Mouse (Mus musculus): ENCODE results near the gene Mapk3. TPM values are rescaled to one million over a fixed set of nuclear protein-coding genes. Genes with fewer than 3 reads are reported as not detected.
"Not testable (repeated sequence)": the region's sequence is repeated elsewhere in the genome, so short reads cannot be mapped to it uniquely, and the experiment has no call there.

Mapk3 gene
- total and polyA plus RNA-seq, 2 experiments from 2014 or later = 53.0 to 59.2 TPM

DNA sequence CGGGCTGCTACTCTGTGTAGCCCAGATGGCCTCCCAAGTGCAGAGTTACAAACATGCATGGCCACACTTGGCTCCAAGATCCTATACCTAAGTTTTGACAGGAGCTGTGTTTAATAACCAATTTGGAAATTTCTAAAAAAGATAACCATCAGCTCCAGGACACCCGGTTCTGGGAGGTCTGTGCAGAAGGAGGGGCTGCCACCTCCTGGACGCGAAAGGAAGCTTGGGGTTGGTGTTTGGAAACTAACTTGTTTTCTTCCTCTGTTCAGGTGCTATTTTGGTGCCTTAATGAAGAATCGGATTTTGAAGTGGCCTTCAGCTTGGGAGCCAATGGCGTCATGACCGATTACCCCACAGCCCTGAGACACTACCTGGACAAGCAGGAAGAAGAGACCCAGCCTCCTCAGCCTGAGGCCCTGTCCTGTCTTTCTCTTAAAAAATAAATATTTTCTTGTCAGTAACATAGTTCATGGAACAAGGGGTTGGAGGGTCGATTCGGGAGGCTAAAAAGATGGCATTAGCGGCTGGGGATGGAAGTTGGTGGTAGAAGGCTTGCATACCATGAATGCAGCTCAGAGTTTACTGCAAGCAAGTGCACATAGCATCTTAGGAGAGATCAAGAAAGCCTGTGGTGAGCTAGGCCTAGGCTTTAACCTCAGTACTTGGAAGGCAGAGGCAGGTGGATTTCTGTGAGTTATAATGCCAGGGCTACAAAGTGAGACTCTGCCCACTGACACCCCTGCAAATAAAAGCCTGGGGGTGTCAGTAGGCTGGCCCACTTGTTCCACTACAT is 16.0 kb downstream of the Mapk3 start:
- DNase-seq (ENCODE audit: low spot score) (no peak), ATAC-seq (ENCODE audit: insufficient read depth, low read depth) (no peak)
- Histone ChIP-seq H3K4me2 (ENCODE audit: low read depth, low read length) (no peak overlapping the region), H3K4me1 (ENCODE audit: control insufficient read depth, insufficient read depth) (peaks cover 15% of the 10 kb centered on the region; the same call in 1 of the 2 replicates), H3K27me3 (ENCODE audit: control insufficient read depth, insufficient read depth, low read length) (no peaks in the 10 kb centered on the region), H3K9me3 (replicated peaks; ENCODE audit: control insufficient read depth, low read length) (no peaks in the 10 kb centered on the region), H3K27ac (ENCODE audit: low read depth) (no peak overlapping the region), H3K4me3 (ENCODE audit: low read depth, low read length) (no peak overlapping the region), H3K36me3 (replicated peaks; ENCODE audit: control insufficient read depth, insufficient read depth, low read length) (peaks cover 19% of the 10 kb centered on the region), H3K9ac (replicated peaks; ENCODE audit: low read depth, low read length) (no peak overlapping the region)
- no peak for TF ChIP-seq EP300 (IDR thresholded peaks at IDR 0.05; ENCODE audit: low read depth)
- TF ChIP-seq CTCF (IDR thresholded peaks at IDR 0.05; ENCODE audit: low read depth) = peak; percentile 24; the same call in 1 of the 2 replicates
- WGBS = 76% methylated on average over 10 of the region's 10 CpGs

DNA sequence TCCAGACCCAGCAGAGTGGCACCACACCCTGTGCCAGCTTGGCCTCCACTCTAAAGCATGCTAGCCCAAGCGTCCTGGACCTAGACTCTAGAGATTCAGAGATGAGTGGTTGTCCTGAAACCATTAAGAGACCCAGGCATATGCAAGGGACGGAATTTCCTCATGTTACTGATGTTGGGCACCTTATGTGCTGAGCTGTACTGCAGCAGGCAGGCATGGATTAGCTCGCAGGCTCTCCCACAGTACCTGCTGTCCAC is 16.5 kb downstream of the Mapk3 start:
- H3K4me1 ChIP-seq (ENCODE audit: control insufficient read depth, insufficient read depth) = peaks cover 18% of the 10 kb centered on the region; the same call in 1 of the 2 replicates
- no peak for DNase-seq (ENCODE audit: low spot score)

DNA sequence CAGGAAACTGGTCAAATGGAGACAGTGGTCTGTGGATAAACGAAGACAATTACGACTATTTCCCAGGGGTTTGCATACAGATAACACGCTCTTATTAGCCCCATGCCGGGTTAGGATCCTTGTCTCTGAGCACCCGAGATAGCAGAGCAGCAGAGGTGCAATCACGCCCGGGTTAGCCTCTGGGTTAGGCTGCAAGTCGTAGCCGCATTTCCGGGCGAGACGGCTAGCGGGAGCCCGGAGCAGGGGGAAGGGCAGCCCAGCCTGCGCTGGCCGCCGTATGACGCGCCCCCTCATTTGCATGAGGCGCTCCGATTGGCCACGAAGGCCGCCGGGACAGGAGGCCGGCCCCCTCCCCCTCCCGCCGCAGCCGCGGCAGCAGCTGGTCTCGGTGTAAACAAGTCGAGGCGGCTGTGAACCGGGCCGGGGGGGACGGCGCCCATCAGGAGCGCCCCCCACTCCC is 17.2 kb downstream of the Mapk3 start, which contains the start of gene Ypel3:
TSS of gene Ypel3 (plus strand) at position 358 of the 460 bp plus-strand sequence.
- peaks cover 7% of the 10 kb centered on the region for H3K36me3 ChIP-seq (replicated peaks; ENCODE audit: control insufficient read depth, insufficient read depth, low read length)
- H3K27ac ChIP-seq (ENCODE audit: low read depth) = peak within 1 kb of the TSS; percentile 84
- H3K9ac ChIP-seq (replicated peaks; ENCODE audit: low read depth, low read length) = peak within 1 kb of the TSS; percentile 92
- WGBS = under 1% methylated on average over 31 of the region's 37 CpGs
- no peaks in the 10 kb centered on the region for H3K9me3 ChIP-seq (replicated peaks; ENCODE audit: control insufficient read depth, low read length)
- peak; percentile 95 for DNase-seq (ENCODE audit: low spot score)
- no peaks in the 10 kb centered on the region for H3K27me3 ChIP-seq (ENCODE audit: control insufficient read depth, insufficient read depth, low read length)
- TF ChIP-seq CTCF (IDR thresholded peaks at IDR 0.05; ENCODE audit: low read depth) (no peak), EP300 (IDR thresholded peaks at IDR 0.05; ENCODE audit: low read depth) (peak; percentile 62; the same call in 1 of the 2 replicates)
- H3K4me2 ChIP-seq (ENCODE audit: low read depth, low read length) = peak within 1 kb of the TSS; percentile 92
- H3K4me3 ChIP-seq (ENCODE audit: low read depth, low read length) = peak within 1 kb of the TSS; percentile 76
- H3K4me1 ChIP-seq (ENCODE audit: control insufficient read depth, insufficient read depth) = peaks cover 24% of the 10 kb centered on the region; the same call in 1 of the 2 replicates
- ATAC-seq (ENCODE audit: insufficient read depth, low read depth) = peak; percentile 91

More for the DNA sequence above, 16.5 kb downstream of the Mapk3 start:
- Histone ChIP-seq H3K36me3 (replicated peaks; ENCODE audit: control insufficient read depth, insufficient read depth, low read length) (peaks cover 14% of the 10 kb centered on the region), H3K27me3 (ENCODE audit: control insufficient read depth, insufficient read depth, low read length) (no peaks in the 10 kb centered on the region), H3K27ac (ENCODE audit: low read depth) (peak overlapping the region; percentile 84), H3K4me2 (ENCODE audit: low read depth, low read length) (peak overlapping the region; percentile 92), H3K4me3 (ENCODE audit: low read depth, low read length) (no peak overlapping the region), H3K9ac (replicated peaks; ENCODE audit: low read depth, low read length) (peak overlapping the region; percentile 92; the same call in 1 of the 2 replicates), H3K9me3 (replicated peaks; ENCODE audit: control insufficient read depth, low read length) (no peaks in the 10 kb centered on the region)
- ATAC-seq (ENCODE audit: insufficient read depth, low read depth) = no peak
- TF ChIP-seq CTCF (IDR thresholded peaks at IDR 0.05; ENCODE audit: low read depth) (no peak), EP300 (IDR thresholded peaks at IDR 0.05; ENCODE audit: low read depth) (no peak)
- 66% methylated on average over 3 of the region's 3 CpGs for WGBS

DNA sequence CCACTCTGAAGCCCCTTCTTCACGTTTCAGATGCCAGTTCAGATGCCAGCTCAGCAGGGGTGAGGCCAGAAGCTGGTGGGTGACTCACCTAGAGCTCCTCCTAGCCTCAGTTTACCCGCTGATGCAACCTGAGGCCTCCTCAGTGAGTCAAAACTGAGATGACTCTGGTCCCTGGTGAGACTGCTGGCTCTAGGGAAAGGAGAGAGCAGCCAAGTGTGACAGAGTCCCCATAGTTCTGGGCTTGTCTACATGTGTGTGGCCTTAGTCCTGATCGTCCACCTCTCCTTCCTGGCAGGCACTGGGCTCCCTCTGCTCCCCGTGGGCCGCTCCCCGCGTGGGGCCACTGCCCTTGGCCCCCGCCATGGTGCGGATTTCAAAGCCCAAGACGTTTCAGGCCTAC is 18.1 kb downstream of the Mapk3 start:
- no peaks in the 10 kb centered on the region for H3K9me3 ChIP-seq (replicated peaks; ENCODE audit: control insufficient read depth, low read length)
- DNase-seq (ENCODE audit: low spot score) = no peak
- H3K4me3 ChIP-seq (ENCODE audit: low read depth, low read length) = peak overlapping the region; percentile 76
- H3K4me1 ChIP-seq (ENCODE audit: control insufficient read depth, insufficient read depth) = peaks cover 24% of the 10 kb centered on the region; the same call in 1 of the 2 replicates
- no peak for ATAC-seq (ENCODE audit: insufficient read depth, low read depth)
- TF ChIP-seq EP300 (IDR thresholded peaks at IDR 0.05; ENCODE audit: low read depth) (no peak), CTCF (IDR thresholded peaks at IDR 0.05; ENCODE audit: low read depth) (no peak)
- H3K36me3 ChIP-seq (replicated peaks; ENCODE audit: control insufficient read depth, insufficient read depth, low read length) = peaks cover 7% of the 10 kb centered on the region; the same call in 1 of the 2 replicates
- H3K27ac ChIP-seq (ENCODE audit: low read depth) = peak overlapping the region; percentile 84
- no peaks in the 10 kb centered on the region for H3K27me3 ChIP-seq (ENCODE audit: control insufficient read depth, insufficient read depth, low read length)
- 39% methylated on average over 10 of the region's 10 CpGs for WGBS
- peak overlapping the region; percentile 92 for H3K4me2 ChIP-seq (ENCODE audit: low read depth, low read length)
- H3K9ac ChIP-seq (replicated peaks; ENCODE audit: low read depth, low read length) = peak overlapping the region; percentile 92

DNA sequence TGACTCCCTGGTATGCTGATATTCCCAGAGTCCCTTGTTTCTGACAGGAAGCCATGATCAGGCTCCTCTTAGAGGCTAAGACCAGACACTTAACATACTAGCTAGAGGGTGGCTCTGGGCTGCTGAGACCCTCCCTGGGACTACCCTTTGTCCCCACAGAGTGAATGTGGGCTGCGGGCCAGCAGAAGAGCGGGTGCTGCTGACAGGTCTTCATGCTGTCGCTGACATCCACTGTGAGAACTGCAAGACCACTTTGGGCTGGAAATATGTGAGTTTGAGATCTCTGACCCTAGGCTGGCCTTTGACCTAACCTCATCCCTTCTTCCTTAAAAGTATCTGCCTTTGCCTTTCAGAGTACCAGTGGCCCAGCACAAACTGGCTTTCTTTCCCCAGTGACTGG is 18.7 kb downstream of the Mapk3 start:
- H3K4me3 ChIP-seq (ENCODE audit: low read depth, low read length) = no peak overlapping the region
- ATAC-seq (ENCODE audit: insufficient read depth, low read depth) (no peak), DNase-seq (ENCODE audit: low spot score) (no peak)
- H3K9me3 ChIP-seq (replicated peaks; ENCODE audit: control insufficient read depth, low read length) = no peaks in the 10 kb centered on the region
- H3K9ac ChIP-seq (replicated peaks; ENCODE audit: low read depth, low read length) = no peak overlapping the region
- WGBS = 66% methylated on average over 3 of the region's 3 CpGs
- TF ChIP-seq EP300 (IDR thresholded peaks at IDR 0.05; ENCODE audit: low read depth) (no peak), CTCF (IDR thresholded peaks at IDR 0.05; ENCODE audit: low read depth) (no peak)
- H3K4me1 ChIP-seq (ENCODE audit: control insufficient read depth, insufficient read depth) = peaks cover 24% of the 10 kb centered on the region; the same call in 1 of the 2 replicates
- no peak overlapping the region; the same call in 1 of the 2 replicates for H3K4me2 ChIP-seq (ENCODE audit: low read depth, low read length)
- no peak overlapping the region for H3K27ac ChIP-seq (ENCODE audit: low read depth)
- H3K36me3 ChIP-seq (replicated peaks; ENCODE audit: control insufficient read depth, insufficient read depth, low read length) = peaks cover 7% of the 10 kb centered on the region; the same call in 1 of the 2 replicates
- no peaks in the 10 kb centered on the region for H3K27me3 ChIP-seq (ENCODE audit: control insufficient read depth, insufficient read depth, low read length)

DNA sequence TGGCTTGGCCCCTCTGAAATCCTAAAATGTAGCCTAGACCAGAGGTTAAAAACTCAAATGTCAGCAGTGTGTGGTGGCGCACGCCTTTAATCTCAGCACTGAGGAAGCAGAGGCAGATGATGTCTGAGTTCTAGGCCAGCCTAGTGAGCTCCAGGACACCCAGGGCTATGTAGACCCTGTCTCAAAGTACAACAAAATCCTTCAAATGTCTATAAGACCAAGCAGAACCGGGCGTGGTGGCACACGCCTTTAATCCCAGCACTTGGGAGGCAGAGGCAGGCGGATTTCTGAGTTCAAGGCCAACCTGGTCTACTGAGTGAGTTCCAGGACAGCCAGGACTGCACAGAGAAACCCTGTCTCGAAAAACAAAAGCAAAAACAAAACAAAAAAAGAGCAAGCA is 19.7 kb downstream of the Mapk3 start:
- H3K4me1 ChIP-seq (ENCODE audit: control insufficient read depth, insufficient read depth) = peaks cover 24% of the 10 kb centered on the region; the same call in 1 of the 2 replicates
- H3K27me3 ChIP-seq (ENCODE audit: control insufficient read depth, insufficient read depth, low read length); H3K9me3 ChIP-seq (replicated peaks; ENCODE audit: control insufficient read depth, low read length); DNase-seq (ENCODE audit: low spot score); H3K27ac ChIP-seq (ENCODE audit: low read depth); H3K9ac ChIP-seq (replicated peaks; ENCODE audit: low read depth, low read length); ATAC-seq (ENCODE audit: insufficient read depth, low read depth); H3K4me3 ChIP-seq (ENCODE audit: low read depth, low read length); H3K4me2 ChIP-seq (ENCODE audit: low read depth, low read length); H3K36me3 ChIP-seq (replicated peaks; ENCODE audit: control insufficient read depth, insufficient read depth, low read length): not testable (repeated sequence)
- WGBS = 87% methylated on average over 7 of the region's 7 CpGs
